Mouse (Mus musculus) heart, postnatal 0 days (tissue): ENCODE measurements around the gene Olfr1393. TPM values are rescaled to one million over a fixed set of nuclear protein-coding genes. Genes with fewer than 3 reads are reported as not detected.

Source experiments
- ATAC-seq: fragments of 200-750 bp; cut with Nextera tagmentation; 2 replicates; pipeline ENCODE4 v1.8.0; 2017; ENCODE audit warnings: low read depth, moderate number of reproducible peaks, moderate library complexity; ENCODE audit not compliant: insufficient read depth
- DNase-seq: peaks from one replicate; pipeline ENCODE4 v3.0.0-alpha.2; 2016; ENCODE audit warnings: low spot score
- H3K27ac ChIP-seq: fragments of 300-500 bp; sonication (generic); 2 replicates; pipeline ENCODE4 v1.5.1; 2014; ENCODE audit warnings: low read depth, mild to moderate bottlenecking
- H3K27me3 ChIP-seq: fragments of 300-500 bp; sonication (generic); 2 replicates; pipeline ENCODE4 v1.6.1; 2014; ENCODE audit warnings: low read length, mixed read lengths; ENCODE audit not compliant: control insufficient read depth, insufficient read depth
- H3K36me3 ChIP-seq: fragments of 300-500 bp; sonication (generic); replicated peaks from 2 replicates; pipeline ENCODE4 v1.6.1; 2014; ENCODE audit warnings: low read length, mixed read lengths; ENCODE audit not compliant: control insufficient read depth, insufficient read depth
- H3K4me1 ChIP-seq: fragments of 300-500 bp; sonication (generic); 2 replicates; pipeline ENCODE4 v1.6.1; 2014; ENCODE audit warnings: antibody characterized with exemption; ENCODE audit not compliant: control insufficient read depth, insufficient read depth
- H3K4me2 ChIP-seq: fragments of 300-500 bp; sonication (generic); 2 replicates; pipeline ENCODE4 v1.6.1; 2014; ENCODE audit warnings: low read depth, mild to moderate bottlenecking, low read length, moderate library complexity
- H3K4me3 ChIP-seq: fragments of 300-500 bp; sonication (generic); 2 replicates; pipeline ENCODE4 v1.5.1; 2014; ENCODE audit warnings: low read depth, low read length
- H3K9ac ChIP-seq: fragments of 300-500 bp; sonication (generic); replicated peaks from 2 replicates; pipeline ENCODE4 v1.6.1; 2014; ENCODE audit warnings: low read depth, low read length, mixed read lengths
- H3K9me3 ChIP-seq: fragments of 300-500 bp; sonication (generic); replicated peaks from 2 replicates; pipeline ENCODE4 v1.6.1; 2016; ENCODE audit warnings: low read length; ENCODE audit not compliant: control insufficient read depth
- CTCF ChIP-seq: IDR thresholded peaks from 2 replicates; pipeline ENCODE4 v1.5.1; 2016; ENCODE audit warnings: antibody characterized with exemption, control low read depth, low read depth
- EP300 ChIP-seq: IDR thresholded peaks from 2 replicates; pipeline ENCODE4 v1.6.1; 2016; ENCODE audit warnings: antibody characterized with exemption, low read depth
- WGBS: fragments of 180-500 bp; shearing (Covaris S2); extraction: QIAGEN DNeasy Blood & Tissue Kit; methylation state at CpG from one replicate; pipeline ENCODE4 v1.1.7; 2014; 5-methylcytosine and 5-hydroxymethylcytosine counted together
- polyA plus RNA-seq: library from polyadenylated mRNA; unstranded; fragments of >200 nt; fragmentation: Nextera tagmentation; extraction: Ambion mirVana; gene quantifications from 2 replicates; pipeline ENCODE4 v1.2.1, GENCODE M21; 2015
- total RNA-seq: library from RNA; depleted of rRNA; stranded (reverse); fragments of >200 nt; gene quantifications from 2 replicates; pipeline ENCODE4 v1.2.3, GENCODE M21; 2014; ENCODE audit warnings: low replicate concordance

Olfr1393 gene
- total and polyA plus RNA-seq, 2 experiments from 2014 or later = 0.30 TPM; not detected in 1

DNA sequence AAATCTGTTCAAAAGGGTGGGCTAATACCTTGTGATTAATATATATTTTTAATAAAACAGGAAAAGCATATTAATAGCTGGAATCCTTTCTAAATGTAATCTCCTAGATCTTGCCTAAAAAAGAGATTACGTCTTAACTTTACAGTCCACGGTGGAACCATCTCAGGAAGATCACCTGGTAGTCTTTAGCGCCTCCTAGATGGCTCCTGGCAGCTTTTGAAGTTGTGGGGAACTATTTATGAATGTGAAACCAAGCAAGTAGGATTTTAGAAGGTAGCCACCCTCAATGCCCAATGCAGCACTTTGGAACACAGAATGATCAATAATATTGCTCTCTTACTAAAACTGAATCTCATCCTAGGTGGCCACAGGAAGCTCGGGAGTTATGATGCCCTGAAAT is 37.2 kb upstream of the Olfr1393 start:
- no peak overlapping the region for H3K9ac ChIP-seq
- TF ChIP-seq EP300 = no peak
- no peaks in the 10 kb centered on the region for H3K9me3 ChIP-seq

DNA sequence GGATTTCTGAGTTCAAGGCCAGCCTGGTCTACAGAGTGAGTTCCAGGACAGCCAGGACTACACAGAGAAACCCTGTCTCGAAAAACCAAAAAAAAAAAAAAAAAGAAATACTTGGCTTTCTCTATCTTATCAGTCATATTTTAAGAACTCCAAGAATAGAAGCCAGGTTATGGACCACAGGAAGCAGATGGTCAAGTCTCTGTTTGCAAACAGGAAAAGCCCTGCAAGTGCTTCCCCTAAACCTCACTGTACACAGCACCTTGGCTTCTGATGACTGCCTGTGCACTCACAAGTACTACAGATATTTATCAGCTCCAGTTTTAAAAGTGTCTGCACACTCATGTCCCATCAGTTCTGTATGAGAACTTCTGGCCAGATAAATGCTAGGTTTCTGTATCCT is 36.6 kb upstream of the Olfr1393 start:
- Histone ChIP-seq H3K36me3 (no peaks in the 10 kb centered on the region), H3K9ac (no peak overlapping the region), H3K4me2 (no peak overlapping the region), H3K4me1 (peaks cover 18% of the 10 kb centered on the region), H3K4me3 (no peak overlapping the region), H3K27me3 (no peaks in the 10 kb centered on the region), H3K9me3 (no peaks in the 10 kb centered on the region), H3K27ac (no peak overlapping the region)
- DNase-seq (no peak), ATAC-seq (no peak)
- TF ChIP-seq CTCF (no peak), EP300 (no peak)
- WGBS = 17% methylated on average over 1 of the region's 1 CpGs

More for the DNA sequence above, 37.2 kb upstream of the Olfr1393 start:
- ATAC-seq (no peak), DNase-seq (no peak)
- no peaks in the 10 kb centered on the region for H3K36me3 ChIP-seq
- H3K4me3 ChIP-seq = no peak overlapping the region
- H3K4me1 ChIP-seq = peaks cover 12% of the 10 kb centered on the region
- H3K4me2 ChIP-seq = no peak overlapping the region
- no peak overlapping the region for H3K27ac ChIP-seq
- no peaks in the 10 kb centered on the region for H3K27me3 ChIP-seq
- 66% methylated on average over 4 of the region's 4 CpGs for WGBS

DNA sequence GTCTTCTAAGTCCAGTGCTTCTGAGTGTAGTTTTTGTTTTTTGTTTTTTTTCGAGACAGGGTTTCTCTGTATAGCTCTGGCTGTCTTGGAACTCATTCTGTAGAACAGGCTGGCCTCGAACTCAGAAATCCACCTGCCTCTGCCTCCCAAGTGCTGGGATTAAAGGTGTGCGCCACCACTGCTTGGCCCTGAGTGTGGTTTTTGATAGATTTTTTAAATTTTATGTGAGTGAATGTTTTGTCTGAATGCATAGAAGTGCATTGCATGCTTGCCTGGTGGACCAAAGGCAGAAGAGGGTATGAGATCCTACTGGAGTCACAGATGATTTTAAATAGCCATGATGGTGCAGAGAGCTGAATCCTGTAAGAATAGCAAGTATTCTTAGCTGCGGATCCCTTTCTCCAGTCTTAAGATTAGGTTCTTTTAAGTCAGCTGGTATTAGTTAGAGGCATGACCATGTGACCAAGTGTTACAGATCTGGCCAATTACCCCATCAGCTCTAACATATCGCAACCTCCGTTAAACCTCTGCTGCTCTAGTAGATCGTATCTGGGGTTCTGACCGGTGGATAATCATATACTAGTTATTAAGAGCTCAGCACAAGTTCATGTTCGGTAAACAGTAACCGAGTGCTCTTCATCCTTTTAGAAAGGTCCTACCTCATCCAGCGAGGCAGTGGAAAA is 35.0 kb upstream of the Olfr1393 start:
- peak overlapping the region; percentile 68; the same call in 1 of the 2 replicates for H3K9ac ChIP-seq
- H3K36me3 ChIP-seq = no peaks in the 10 kb centered on the region
- WGBS = 22% methylated on average over 11 of the region's 11 CpGs
- peaks cover 33% of the 10 kb centered on the region for H3K4me1 ChIP-seq
- peak overlapping the region; percentile 73 for H3K4me2 ChIP-seq
- H3K27ac ChIP-seq = peak overlapping the region; percentile 97
- ATAC-seq (no peak), DNase-seq (no peak)
- H3K27me3 ChIP-seq = no peaks in the 10 kb centered on the region
- TF ChIP-seq EP300 = 0 out of 2 replicates have a peak, but pooled peaks have one; percentile 1
- TF ChIP-seq CTCF = no peak
- H3K9me3 ChIP-seq = no peaks in the 10 kb centered on the region
- peak overlapping the region; percentile 77 for H3K4me3 ChIP-seq

DNA sequence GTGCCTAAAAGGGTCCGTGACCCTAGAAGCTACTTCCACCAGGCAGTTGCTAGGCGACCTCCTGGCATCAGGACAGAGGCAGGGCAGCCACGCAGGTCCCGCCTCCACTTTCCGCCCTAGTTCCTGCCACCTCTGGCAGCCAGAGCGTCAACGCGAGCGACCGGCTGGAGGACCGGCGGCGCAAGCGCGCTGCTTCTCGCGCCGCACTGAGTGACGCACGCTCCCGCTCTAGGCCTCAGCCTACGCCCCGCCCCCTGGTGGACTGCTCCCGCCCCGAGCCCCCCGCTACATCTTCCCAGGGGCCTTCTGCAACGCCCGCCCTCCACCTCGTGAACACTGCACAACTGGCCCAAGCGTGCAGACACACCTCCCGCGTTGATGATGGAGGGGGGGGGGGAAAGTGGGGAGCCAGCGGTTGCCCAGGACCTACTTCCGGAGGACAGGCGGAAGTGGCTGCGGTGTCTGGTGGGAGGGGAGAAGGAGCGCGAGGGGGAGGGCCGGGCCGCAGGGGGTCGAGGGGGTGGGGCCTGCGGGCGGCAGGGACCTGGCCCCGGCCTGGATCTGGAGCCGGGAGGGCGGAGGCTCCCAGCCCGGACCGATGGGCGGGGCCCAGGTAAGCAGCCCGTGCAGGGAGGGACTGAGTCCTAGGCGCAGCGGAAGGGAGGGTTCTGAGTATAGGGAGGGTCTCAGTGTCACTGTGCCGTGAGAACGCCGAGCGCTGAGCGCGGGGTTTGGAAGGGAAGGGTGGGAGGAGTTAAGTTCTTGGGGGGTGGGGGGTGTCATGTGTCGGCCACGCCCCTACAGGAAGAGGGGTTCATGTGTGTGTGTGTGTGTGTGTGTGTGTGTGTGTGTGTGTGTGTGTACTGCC is 34.1 kb upstream of the Olfr1393 start, which contains the start of gene Mgat1:
Gene Mgat1 (plus strand): TSS at position 465 of the 868 bp plus-strand sequence.
- DNase-seq (peak; percentile 98), ATAC-seq (peak; percentile 92)
- under 1% methylated on average over 57 of the region's 60 CpGs for WGBS
- Histone ChIP-seq H3K4me1 (peaks cover 39% of the 10 kb centered on the region), H3K4me2 (peak within 1 kb of the TSS; percentile 73), H3K9ac (peak within 1 kb of the TSS; percentile 68), H3K27me3 (no peaks in the 10 kb centered on the region), H3K36me3 (no peaks in the 10 kb centered on the region), H3K4me3 (peak within 1 kb of the TSS; percentile 77), H3K27ac (peak within 1 kb of the TSS; percentile 97), H3K9me3 (no peaks in the 10 kb centered on the region)
- TF ChIP-seq CTCF (peak; percentile 28; the same call in 1 of the 2 replicates), EP300 (0 out of 2 replicates have a peak, but pooled peaks have one; percentile 13)

DNA sequence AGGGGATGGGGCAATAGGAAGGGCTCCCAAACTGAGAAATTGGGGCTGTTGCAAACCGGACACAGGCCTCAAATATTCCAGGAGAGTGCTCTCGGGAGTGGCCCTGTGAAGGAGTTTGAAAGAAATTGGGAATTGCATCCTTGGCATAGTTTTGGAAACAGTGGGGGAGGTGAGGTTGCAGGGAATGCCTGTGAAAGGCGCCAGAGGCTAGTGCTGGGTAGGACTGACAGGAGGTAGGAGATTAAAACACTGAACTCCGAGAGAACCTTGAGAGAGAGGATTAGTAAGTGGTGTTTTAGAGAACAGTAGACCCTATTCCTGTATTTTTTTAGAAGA is 33.5 kb upstream of the Olfr1393 start:
- H3K4me2 ChIP-seq = peak overlapping the region; percentile 73
- ATAC-seq (no peak), DNase-seq (peak; percentile 35)
- no peaks in the 10 kb centered on the region for H3K36me3 ChIP-seq
- no peak for TF ChIP-seq EP300
- TF ChIP-seq CTCF = no peak
- H3K9me3 ChIP-seq = no peaks in the 10 kb centered on the region
- H3K4me3 ChIP-seq = peak overlapping the region; percentile 77
- 2% methylated on average over 4 of the region's 4 CpGs for WGBS
- peak overlapping the region; percentile 68; the same call in 1 of the 2 replicates for H3K9ac ChIP-seq
- peaks cover 44% of the 10 kb centered on the region for H3K4me1 ChIP-seq
- H3K27ac ChIP-seq = peak overlapping the region; percentile 97
- no peaks in the 10 kb centered on the region for H3K27me3 ChIP-seq
